Mouse (Mus musculus): ENCODE measurements around the gene Kynu. TPM values are rescaled to one million over a fixed set of nuclear protein-coding genes. Genes with fewer than 3 reads are reported as not detected.

Kynu gene
- polyA plus RNA-seq, 1 experiment from 2014 or later: 6.7 TPM

DNA sequence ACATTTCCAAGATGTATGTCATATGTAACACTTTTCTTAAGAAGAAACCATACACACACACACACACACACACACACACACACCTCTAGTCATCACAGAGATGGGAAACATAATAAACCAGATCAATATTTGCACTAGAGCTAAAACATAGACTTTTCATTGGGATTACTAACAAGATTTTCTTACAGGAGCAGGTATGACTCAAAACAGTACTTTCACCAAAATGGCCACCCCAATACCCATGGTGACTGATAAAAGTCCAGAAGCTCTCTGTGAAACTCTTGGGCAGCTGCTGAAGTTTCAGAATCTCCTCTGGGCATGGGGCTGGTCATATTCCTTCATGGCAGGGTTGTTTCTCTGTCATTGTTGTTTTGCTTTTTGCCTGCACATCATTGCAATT lies 114.5 kb downstream of the Kynu start:
- H3K9ac ChIP-seq: no peak overlapping the region
- H3K36me3 ChIP-seq (replicated peaks): no peaks in the 10 kb centered on the region
- H3K9me3 ChIP-seq (replicated peaks): no peaks in the 10 kb centered on the region
- H3K4me2 ChIP-seq: no peak overlapping the region
- no peaks in the 10 kb centered on the region for H3K4me1 ChIP-seq (replicated peaks)
- ATAC-seq (ENCODE audit: insufficient read depth): no peak
- no peak overlapping the region for H3K4me3 ChIP-seq (replicated peaks)
- H3K27me3 ChIP-seq: no peaks in the 10 kb centered on the region
- no peak overlapping the region for H3K27ac ChIP-seq (replicated peaks)

DNA sequence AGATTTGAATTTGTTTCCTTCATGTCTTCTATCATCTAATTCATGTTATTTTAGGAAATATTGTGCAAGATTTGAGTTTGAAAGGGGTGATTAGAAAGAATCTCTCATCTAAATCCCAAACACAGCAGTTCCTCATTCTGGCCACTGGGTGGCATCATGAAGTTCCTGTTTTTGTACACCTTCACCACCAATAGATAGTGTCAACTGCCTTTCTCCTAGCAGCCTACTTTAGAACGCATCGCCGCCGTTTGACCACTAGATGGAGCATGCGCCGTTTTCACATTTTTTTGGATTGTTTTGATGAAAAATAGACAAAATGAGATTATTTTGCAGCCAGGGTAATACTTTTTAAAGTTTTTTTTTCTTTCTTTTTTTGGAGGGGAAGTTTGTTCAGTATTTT lies 118.5 kb downstream of the Kynu start:
- 0 out of 2 replicates have a peak, but pooled peaks have one; percentile 40 for ATAC-seq (ENCODE audit: insufficient read depth)
- Histone ChIP-seq H3K9me3 (replicated peaks) (no peaks in the 10 kb centered on the region), H3K4me2 (no peak overlapping the region), H3K36me3 (replicated peaks) (no peaks in the 10 kb centered on the region), H3K4me3 (replicated peaks) (no peak overlapping the region), H3K27me3 (no peaks in the 10 kb centered on the region), H3K27ac (replicated peaks) (no peak overlapping the region), H3K4me1 (replicated peaks) (no peaks in the 10 kb centered on the region), H3K9ac (no peak overlapping the region)
- under 1% methylated on average over 6 of the region's 6 CpGs for WGBS (ENCODE audit: insufficient replicate concordance)

DNA sequence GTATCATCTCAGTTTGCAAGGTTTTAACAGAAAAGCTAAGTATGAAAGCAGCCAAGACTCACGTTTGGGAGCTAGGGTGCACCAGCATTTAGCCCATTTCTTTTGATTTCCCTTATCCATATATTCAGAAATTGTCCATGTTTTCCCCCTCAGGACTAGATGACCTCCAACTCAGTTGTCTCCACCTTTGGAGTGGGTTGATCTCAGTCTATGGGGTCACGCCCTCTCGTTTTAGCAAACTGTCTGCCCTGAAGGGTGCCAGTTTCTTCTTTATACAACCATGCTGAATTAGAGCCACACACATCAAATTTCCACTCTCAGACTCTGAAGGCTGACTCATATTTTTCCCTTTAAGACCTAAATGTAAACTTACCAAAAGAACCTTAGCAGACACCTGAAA lies 119.0 kb downstream of the Kynu start:
- no peaks in the 10 kb centered on the region for H3K27me3 ChIP-seq
- H3K27ac ChIP-seq (replicated peaks): no peak overlapping the region
- no peaks in the 10 kb centered on the region for H3K36me3 ChIP-seq (replicated peaks)
- no peak overlapping the region for H3K9ac ChIP-seq
- WGBS (ENCODE audit: insufficient replicate concordance): 33% methylated on average over 3 of the region's 3 CpGs
- H3K4me2 ChIP-seq: no peak overlapping the region
- H3K4me1 ChIP-seq (replicated peaks): no peaks in the 10 kb centered on the region
- no peak for ATAC-seq (ENCODE audit: insufficient read depth)
- H3K4me3 ChIP-seq (replicated peaks): no peak overlapping the region
- no peaks in the 10 kb centered on the region for H3K9me3 ChIP-seq (replicated peaks)

DNA sequence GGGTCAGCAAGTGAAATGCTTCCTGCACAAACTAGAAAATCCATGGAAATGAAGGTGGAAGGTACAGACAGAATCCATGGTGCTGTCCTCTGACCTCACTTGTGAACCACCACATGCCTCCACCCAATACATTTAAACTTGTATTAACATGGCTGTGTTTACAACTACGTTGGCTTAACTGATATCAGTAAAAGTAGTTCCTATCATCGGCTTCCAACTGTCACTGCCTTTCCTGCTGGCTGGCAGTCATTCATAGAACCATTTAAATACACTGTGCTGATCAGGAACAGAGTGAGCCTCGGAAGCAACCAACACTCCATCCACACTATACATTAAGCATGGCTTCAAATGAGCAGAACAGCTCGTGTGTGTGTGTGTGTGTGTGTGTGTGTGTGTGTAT lies 120.1 kb downstream of the Kynu start:
- 27% methylated on average over 4 of the region's 4 CpGs for WGBS (ENCODE audit: insufficient replicate concordance)
- H3K4me3 ChIP-seq (replicated peaks): no peak overlapping the region

DNA sequence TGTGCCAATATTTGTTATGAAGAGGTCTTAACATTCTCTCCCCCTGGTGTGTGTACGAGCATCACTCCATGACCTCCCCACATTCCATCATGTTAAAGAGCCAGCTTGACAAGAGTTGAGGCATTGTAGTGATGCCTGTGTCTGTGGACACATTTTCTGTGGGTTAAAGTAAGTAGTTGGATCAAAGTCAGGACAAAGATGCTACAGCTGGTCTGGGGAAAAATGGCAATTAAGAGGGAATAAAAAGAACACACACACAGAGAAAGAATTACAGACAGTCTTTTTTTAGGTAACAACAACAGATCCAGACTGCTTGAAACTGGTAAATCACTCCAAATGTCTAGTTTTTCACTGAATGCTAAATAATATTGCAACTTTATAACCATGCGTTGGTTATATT lies 135.3 kb downstream of the Kynu start:
- Histone ChIP-seq H3K4me3 (replicated peaks) (no peak overlapping the region), H3K27ac (replicated peaks) (no peak overlapping the region), H3K9me3 (replicated peaks) (no peaks in the 10 kb centered on the region), H3K36me3 (replicated peaks) (no peaks in the 10 kb centered on the region), H3K9ac (no peak overlapping the region), H3K4me2 (no peak overlapping the region), H3K27me3 (no peaks in the 10 kb centered on the region), H3K4me1 (replicated peaks) (no peaks in the 10 kb centered on the region)
- ATAC-seq (ENCODE audit: insufficient read depth): no peak
- 55% methylated on average over 2 of the region's 2 CpGs for WGBS (ENCODE audit: insufficient replicate concordance)

More for the DNA sequence above, 120.1 kb downstream of the Kynu start:
- ATAC-seq (ENCODE audit: insufficient read depth): no peak
- no peak overlapping the region for H3K4me2 ChIP-seq
- no peaks in the 10 kb centered on the region for H3K36me3 ChIP-seq (replicated peaks)
- no peaks in the 10 kb centered on the region for H3K27me3 ChIP-seq
- H3K9ac ChIP-seq: no peak overlapping the region
- H3K4me1 ChIP-seq (replicated peaks): no peaks in the 10 kb centered on the region
- H3K27ac ChIP-seq (replicated peaks): no peak overlapping the region
- no peaks in the 10 kb centered on the region for H3K9me3 ChIP-seq (replicated peaks)

DNA sequence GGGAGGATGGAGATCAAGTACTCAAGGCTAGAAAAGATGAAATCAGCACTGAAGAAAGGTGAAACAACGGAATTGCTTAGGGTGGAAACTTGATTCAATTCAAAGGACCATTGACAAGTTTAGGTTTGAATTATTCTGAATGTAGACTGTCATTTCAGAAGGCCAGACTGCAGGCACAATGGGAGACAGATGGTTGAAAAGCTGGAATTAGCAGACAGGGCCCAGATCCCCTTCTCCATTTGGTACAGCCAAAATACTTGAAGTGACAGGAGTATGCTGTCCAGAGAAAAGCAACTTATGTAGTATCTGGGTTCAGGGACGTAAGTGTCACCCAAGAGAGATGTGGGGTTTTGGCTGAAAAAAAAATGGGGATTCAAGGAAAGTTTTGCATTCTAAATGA lies 136.2 kb downstream of the Kynu start:
- Histone ChIP-seq H3K9ac (no peak overlapping the region), H3K9me3 (replicated peaks) (no peaks in the 10 kb centered on the region), H3K4me3 (replicated peaks) (no peak overlapping the region), H3K36me3 (replicated peaks) (no peaks in the 10 kb centered on the region), H3K27ac (replicated peaks) (no peak overlapping the region), H3K27me3 (no peaks in the 10 kb centered on the region), H3K4me2 (no peak overlapping the region), H3K4me1 (replicated peaks) (no peaks in the 10 kb centered on the region)
- ATAC-seq (ENCODE audit: insufficient read depth): no peak
- WGBS (ENCODE audit: insufficient replicate concordance): 75% methylated on average over 2 of the region's 2 CpGs

DNA sequence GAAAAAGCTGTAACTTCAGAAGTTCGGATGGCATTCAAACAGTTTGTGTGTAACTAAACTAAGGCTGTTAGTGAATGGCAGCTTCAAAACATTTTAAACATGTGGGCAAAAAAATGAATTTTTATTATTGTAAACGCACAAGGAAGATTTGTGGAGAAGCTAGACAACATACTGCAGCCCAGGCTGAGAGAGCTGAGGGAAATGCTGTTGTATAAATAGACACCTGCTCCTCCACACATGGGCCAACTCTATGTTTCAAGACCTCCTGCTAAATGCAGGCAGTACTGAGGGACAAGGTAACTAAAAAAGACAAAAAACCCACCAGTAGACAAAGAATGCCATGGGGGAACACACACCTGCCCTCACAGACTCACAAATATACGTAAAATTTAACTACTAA lies 140.5 kb downstream of the Kynu start:
- Histone ChIP-seq H3K9ac (no peak overlapping the region), H3K27ac (replicated peaks) (no peak overlapping the region), H3K27me3 (no peaks in the 10 kb centered on the region), H3K9me3 (replicated peaks) (no peaks in the 10 kb centered on the region), H3K4me1 (replicated peaks) (no peaks in the 10 kb centered on the region), H3K36me3 (replicated peaks) (no peaks in the 10 kb centered on the region), H3K4me3 (replicated peaks) (no peak overlapping the region), H3K4me2 (no peak overlapping the region)
- 58% methylated on average over 3 of the region's 3 CpGs for WGBS (ENCODE audit: insufficient replicate concordance)
- no peak for ATAC-seq (ENCODE audit: insufficient read depth)

DNA sequence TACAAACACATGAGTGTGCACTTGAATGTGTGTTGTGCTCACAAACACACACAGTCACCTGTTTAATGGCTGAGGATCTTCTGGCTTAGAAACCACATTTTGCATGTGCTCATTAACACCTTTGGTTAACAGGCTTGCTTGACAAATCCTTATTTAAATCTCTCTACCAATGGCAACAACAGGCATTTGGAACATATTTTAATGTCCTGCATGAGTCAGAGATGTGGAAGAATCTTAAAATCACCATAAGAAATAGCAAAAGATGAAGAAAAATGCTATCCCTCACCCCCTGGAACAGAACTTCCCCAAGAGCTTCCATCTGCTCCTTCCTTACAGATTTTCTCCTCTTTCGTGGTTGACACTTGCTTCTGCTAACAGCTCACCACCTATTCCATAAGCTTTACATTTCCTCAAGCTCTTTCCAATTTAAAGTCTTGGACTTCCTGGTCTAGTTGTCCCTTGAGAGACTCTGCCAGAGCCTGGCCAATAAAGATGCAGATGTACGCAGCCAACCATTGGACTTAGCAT lies 157.5 kb downstream of the Kynu start:
- Histone ChIP-seq H3K36me3 (replicated peaks) (no peaks in the 10 kb centered on the region), H3K27ac (replicated peaks) (no peak overlapping the region), H3K9me3 (replicated peaks) (no peaks in the 10 kb centered on the region), H3K27me3 (no peaks in the 10 kb centered on the region), H3K4me3 (replicated peaks) (no peak overlapping the region), H3K4me2 (no peak overlapping the region), H3K9ac (no peak overlapping the region), H3K4me1 (replicated peaks) (no peaks in the 10 kb centered on the region)
- 56% methylated on average over 2 of the region's 2 CpGs for WGBS (ENCODE audit: insufficient replicate concordance)
- ATAC-seq (ENCODE audit: insufficient read depth): no peak

DNA sequence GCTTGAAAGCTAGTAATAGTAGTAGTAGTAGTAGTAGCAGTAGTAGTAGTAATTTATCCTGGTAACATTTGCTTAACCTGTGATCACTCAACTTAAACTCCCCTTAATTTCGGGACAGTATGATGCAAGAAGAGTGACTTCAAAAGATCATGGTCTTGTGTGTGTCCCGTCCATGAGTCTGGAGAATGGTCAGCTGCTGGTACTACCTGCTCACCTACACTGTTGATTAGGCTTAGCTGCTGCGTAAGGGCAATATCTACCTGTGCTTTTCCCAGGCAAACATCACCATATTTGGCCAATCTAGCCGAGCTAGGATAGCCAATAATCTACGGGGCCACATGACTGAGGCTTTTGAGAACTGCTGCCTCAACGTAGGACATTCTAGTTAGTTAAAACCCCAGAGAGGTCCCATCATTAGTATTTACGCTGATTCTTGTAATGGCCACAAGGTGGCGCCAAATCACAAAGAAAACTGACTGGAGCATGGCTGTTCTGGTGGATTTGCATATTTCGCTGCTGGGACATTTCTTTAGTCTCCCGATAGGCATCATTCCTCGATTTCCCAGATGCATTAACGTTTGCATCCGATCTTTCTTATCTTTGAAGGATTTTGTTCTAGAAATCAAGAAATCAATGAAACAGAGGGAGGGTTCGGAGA lies 167.4 kb downstream of the Kynu start:
- Histone ChIP-seq H3K4me2 (peak overlapping the region; percentile 20; the same call in 1 of the 2 replicates), H3K36me3 (replicated peaks) (no peaks in the 10 kb centered on the region)
- no peak for ATAC-seq (ENCODE audit: insufficient read depth)

DNA sequence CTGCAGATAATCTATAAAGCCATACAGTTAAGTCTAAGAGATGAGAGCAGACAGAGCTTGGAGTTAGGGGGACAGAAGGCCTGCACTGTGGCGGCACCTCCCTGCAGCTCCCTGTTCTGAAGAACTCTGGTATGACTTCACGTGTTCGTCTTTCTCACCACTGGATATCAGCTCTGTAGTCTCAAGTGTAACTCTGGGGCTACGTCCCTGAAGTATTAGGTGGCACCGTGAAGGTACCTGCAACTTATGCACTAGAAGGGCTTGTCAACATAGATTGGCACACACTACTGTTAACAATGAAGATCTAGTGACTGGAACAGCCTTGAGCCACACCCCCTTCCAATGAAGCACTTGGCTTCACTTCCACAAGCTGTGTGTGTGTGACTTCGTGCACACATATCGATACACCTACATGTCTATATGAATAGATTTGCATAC lies 168.0 kb downstream of the Kynu start:
- Histone ChIP-seq H3K36me3 (replicated peaks) (no peaks in the 10 kb centered on the region), H3K4me3 (replicated peaks) (no peak overlapping the region), H3K4me1 (replicated peaks) (no peaks in the 10 kb centered on the region; the same call in 1 of the 2 replicates), H3K4me2 (peak overlapping the region; percentile 20; the same call in 1 of the 2 replicates), H3K9me3 (replicated peaks) (no peaks in the 10 kb centered on the region), H3K27ac (replicated peaks) (no peak overlapping the region), H3K27me3 (no peaks in the 10 kb centered on the region), H3K9ac (no peak overlapping the region)
- WGBS (ENCODE audit: insufficient replicate concordance): 59% methylated on average over 7 of the region's 7 CpGs
- no peak for ATAC-seq (ENCODE audit: insufficient read depth)

More for the DNA sequence above, 167.4 kb downstream of the Kynu start:
- H3K27me3 ChIP-seq: no peaks in the 10 kb centered on the region
- WGBS (ENCODE audit: insufficient replicate concordance): 14% methylated on average over 14 of the region's 14 CpGs
- H3K4me3 ChIP-seq (replicated peaks): no peak overlapping the region
- H3K27ac ChIP-seq (replicated peaks): no peak overlapping the region
- no peak overlapping the region for H3K9ac ChIP-seq
- H3K4me1 ChIP-seq (replicated peaks): no peaks in the 10 kb centered on the region
- no peaks in the 10 kb centered on the region for H3K9me3 ChIP-seq (replicated peaks)

DNA sequence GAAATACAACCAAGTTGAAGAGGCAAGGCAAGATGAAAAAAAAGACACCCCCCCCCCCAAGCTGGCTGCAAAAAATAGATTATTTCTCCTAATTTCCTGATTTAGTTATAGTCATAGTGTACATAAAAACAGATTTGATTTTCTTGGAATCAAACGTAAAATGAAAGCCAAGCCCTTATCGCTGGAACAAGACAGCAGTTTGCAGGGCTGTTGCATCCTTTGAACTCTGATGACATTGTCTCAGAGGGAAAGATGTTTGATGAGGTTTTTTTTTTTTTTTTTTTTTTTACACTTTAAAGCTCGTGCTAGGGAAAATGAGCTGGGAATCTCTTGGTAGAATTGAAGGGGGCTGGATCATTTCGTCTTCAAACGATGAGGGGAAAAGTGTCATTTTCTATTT lies 172.1 kb downstream of the Kynu start:
- no peaks in the 10 kb centered on the region; the same call in 1 of the 2 replicates for H3K4me1 ChIP-seq (replicated peaks)
- no peaks in the 10 kb centered on the region for H3K27me3 ChIP-seq
- no peak overlapping the region for H3K4me3 ChIP-seq (replicated peaks)
- no peak overlapping the region for H3K9ac ChIP-seq
- no peaks in the 10 kb centered on the region for H3K36me3 ChIP-seq (replicated peaks)
- no peaks in the 10 kb centered on the region for H3K9me3 ChIP-seq (replicated peaks)
- WGBS (ENCODE audit: insufficient replicate concordance): 37% methylated on average over 5 of the region's 5 CpGs
- H3K4me2 ChIP-seq: peak overlapping the region; percentile 46; the same call in 1 of the 2 replicates
- no peak overlapping the region for H3K27ac ChIP-seq (replicated peaks)
- no peak for ATAC-seq (ENCODE audit: insufficient read depth)

DNA sequence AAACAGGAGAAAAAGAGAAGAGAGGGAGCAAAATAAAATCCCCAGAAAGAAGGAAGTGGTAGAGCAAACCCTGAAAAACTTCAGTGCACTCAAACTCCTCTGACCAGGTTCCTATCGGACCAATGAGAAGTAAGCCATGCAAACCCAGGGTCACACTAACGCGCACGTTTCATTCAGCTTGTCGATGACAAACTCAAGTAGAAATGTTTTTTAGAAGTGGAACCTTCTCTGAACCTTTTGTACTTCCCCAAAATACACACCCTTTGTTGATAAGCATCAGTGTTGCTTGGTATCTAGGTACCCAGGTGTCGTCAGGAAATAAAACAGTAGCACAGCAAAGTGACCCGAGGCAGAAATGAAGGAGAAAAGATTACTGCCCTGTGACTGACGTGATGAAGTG lies 172.6 kb downstream of the Kynu start:
- Histone ChIP-seq H3K4me1 (replicated peaks) (no peaks in the 10 kb centered on the region; the same call in 1 of the 2 replicates), H3K9ac (no peak overlapping the region), H3K36me3 (replicated peaks) (no peaks in the 10 kb centered on the region), H3K4me3 (replicated peaks) (peak overlapping the region; percentile 21; the same call in 1 of the 2 replicates), H3K27me3 (no peaks in the 10 kb centered on the region), H3K27ac (replicated peaks) (no peak overlapping the region), H3K4me2 (peak overlapping the region; percentile 46), H3K9me3 (replicated peaks) (no peaks in the 10 kb centered on the region)
- ATAC-seq (ENCODE audit: insufficient read depth): no peak
- WGBS (ENCODE audit: insufficient replicate concordance): 18% methylated on average over 8 of the region's 8 CpGs
